Mouse (Mus musculus) bone marrow macrophage, adult 2 months (primary cell): ENCODE measurements around the gene Gm21775. TPM values are rescaled to one million over a fixed set of nuclear protein-coding genes. Genes with fewer than 3 reads are reported as not detected.
"Not testable (repeated sequence)": the region's sequence is repeated elsewhere in the genome, so short reads cannot be mapped to it uniquely, and the experiment has no call there.

Experiments used
- H3K27ac ChIP-seq: 2 replicates; pipeline ENCODE4 v1.5.1; 2012; ENCODE audit warnings: low read depth, low read length; ENCODE audit not compliant: insufficient read depth
- H3K4me1 ChIP-seq: 2 replicates; pipeline ENCODE4 v1.6.1; 2012; ENCODE audit warnings: low read length; ENCODE audit not compliant: control insufficient read depth, insufficient read depth
- H3K4me3 ChIP-seq: 2 replicates; pipeline ENCODE4 v1.5.1; 2012; ENCODE audit warnings: mild to moderate bottlenecking, low read length, moderate library complexity; ENCODE audit not compliant: insufficient read depth
- polyA plus RNA-seq: library from polyadenylated mRNA; stranded (reverse); fragments of >200 nt; gene quantifications from 2 replicates; pipeline ENCODE4 v1.2.4, GENCODE M21; 2012; ENCODE audit not compliant: missing spikeins, insufficient read depth, insufficient read length

Gene Gm21775
- polyA plus RNA-seq: not detected in 2 replicates

- H3K27ac ChIP-seq, H3K4me3 ChIP-seq, H3K4me1 ChIP-seq: not testable (repeated sequence)
These were observed at the start of gene Gm21775 for GRCm38 (mm10) chrY:10553153-10553552. Gm21775 (plus strand) TSS chrY:10553453.

GRCm38 (mm10) chrY:10535942-10536341, 17.3 kb upstream of the Gm21775 start, which contains the start of gene Gm20737:
Gm20737 (minus strand) TSS chrY:10536042.
- H3K27ac ChIP-seq, H3K4me3 ChIP-seq, H3K4me1 ChIP-seq: not testable (repeated sequence)

Other genes starting within 250 kb of the Gm21775 start
- not detected in 2 replicates for gene Gm20834, start 228.9 kb upstream of the Gm21775 start, polyA plus RNA-seq
- not detected in 2 replicates for gene Gm28510, start 140.7 kb upstream of the Gm21775 start, polyA plus RNA-seq
- gene Gm20737, start 17.4 kb upstream of the Gm21775 start, polyA plus RNA-seq: not detected in 2 replicates
- gene Gm21900, start 62.9 kb downstream of the Gm21775 start, polyA plus RNA-seq: not detected in 2 replicates
- gene Gm20777, start 199.0 kb downstream of the Gm21775 start, polyA plus RNA-seq: not detected in 2 replicates